Mouse (Mus musculus) neural tube, embryonic 13.5 days (tissue): ENCODE data around the gene Opn3. TPM values are rescaled to one million over a fixed set of nuclear protein-coding genes. Genes with fewer than 3 reads are reported as not detected.

Experiments used
- ATAC-seq: fragments of 200-750 bp; cut with Nextera tagmentation; 2 replicates; pipeline ENCODE4 v1.8.0; 2017; ENCODE audit warnings: low read depth, mild to moderate bottlenecking, moderate TSS enrichment, moderate library complexity
- H3K27ac ChIP-seq: fragments of 300-500 bp; sonication (generic); replicated peaks from 2 replicates; pipeline ENCODE4 v1.5.1; 2015; ENCODE audit warnings: moderate library complexity, mild to moderate bottlenecking, inconsistent platforms
- H3K27me3 ChIP-seq: fragments of 300-500 bp; sonication (generic); 2 replicates; pipeline ENCODE4 v1.6.1; 2015; ENCODE audit warnings: mild to moderate bottlenecking, inconsistent platforms
- H3K36me3 ChIP-seq: fragments of 300-500 bp; sonication (generic); 2 replicates; pipeline ENCODE4 v1.6.1; 2015; ENCODE audit warnings: mild to moderate bottlenecking, inconsistent platforms
- H3K4me1 ChIP-seq: fragments of 300-500 bp; sonication (generic); replicated peaks from 2 replicates; pipeline ENCODE4 v1.6.1; 2015; ENCODE audit warnings: inconsistent platforms
- H3K4me2 ChIP-seq: fragments of 300-500 bp; sonication (generic); 2 replicates; pipeline ENCODE4 v1.6.1; 2015; ENCODE audit warnings: inconsistent platforms, mild to moderate bottlenecking, moderate library complexity
- H3K4me3 ChIP-seq: fragments of 300-500 bp; sonication (generic); 2 replicates; pipeline ENCODE4 v1.5.1; 2015; ENCODE audit warnings: mild to moderate bottlenecking, inconsistent platforms
- H3K9ac ChIP-seq: fragments of 300-500 bp; sonication (generic); 2 replicates; pipeline ENCODE4 v1.6.1; 2015; ENCODE audit warnings: moderate library complexity, mild to moderate bottlenecking, inconsistent platforms
- H3K9me3 ChIP-seq: fragments of 300-500 bp; sonication (generic); 2 replicates; pipeline ENCODE4 v1.6.1; 2016; ENCODE audit warnings: inconsistent platforms
- WGBS: fragments of 180-500 bp; shearing (Covaris S2); methylation state at CpG from one replicate; pipeline ENCODE4 v1.1.7; 2015; 5-methylcytosine and 5-hydroxymethylcytosine counted together
- polyA plus RNA-seq: library from polyadenylated mRNA; unstranded; fragments of >200 nt; fragmentation: Nextera tagmentation; extraction: Ambion mirVana; gene quantifications from 2 replicates; pipeline ENCODE4 v1.2.1, GENCODE M21; 2015

Opn3 gene
- polyA plus RNA-seq, 1 experiment from 2014 or later, result 6.3 TPM

- under 1% methylated on average over 22 of the region's 22 CpGs for WGBS
- no peak for ATAC-seq
- no peaks in the 10 kb centered on the region for H3K27me3 ChIP-seq
- peaks cover 32% of the 10 kb centered on the region for H3K4me1 ChIP-seq
- H3K9ac ChIP-seq, result peak overlapping the region; percentile 85
- peaks cover 10% of the 10 kb centered on the region for H3K36me3 ChIP-seq
- H3K4me2 ChIP-seq, result peak overlapping the region; percentile 88
- H3K9me3 ChIP-seq, result no peaks in the 10 kb centered on the region
- H3K4me3 ChIP-seq, result peak overlapping the region; percentile 77
- peak overlapping the region; percentile 88 for H3K27ac ChIP-seq
Measured at GRCm38 (mm10) chr1:175691686-175692245, 810 bp downstream of the Opn3 start.

GRCm38 (mm10) chr1:175680995-175681394 lies 11.6 kb downstream of the Opn3 start:
- no peaks in the 10 kb centered on the region for H3K27me3 ChIP-seq
- no peak overlapping the region for H3K4me3 ChIP-seq
- H3K9ac ChIP-seq, result no peak overlapping the region
- 84% methylated on average over 6 of the region's 6 CpGs for WGBS
- H3K4me2 ChIP-seq, result no peak overlapping the region
- H3K36me3 ChIP-seq, result peaks cover 4% of the 10 kb centered on the region
- no peaks in the 10 kb centered on the region for H3K9me3 ChIP-seq
- no peaks in the 10 kb centered on the region for H3K4me1 ChIP-seq
- no peak for ATAC-seq
- H3K27ac ChIP-seq, result no peak overlapping the region

- ATAC-seq, result no peak
- Histone ChIP-seq H3K27me3 (no peaks in the 10 kb centered on the region), H3K9me3 (no peaks in the 10 kb centered on the region), H3K4me1 (no peaks in the 10 kb centered on the region), H3K9ac (no peak overlapping the region), H3K27ac (no peak overlapping the region), H3K4me2 (no peak overlapping the region), H3K4me3 (no peak overlapping the region), H3K36me3 (no peaks in the 10 kb centered on the region)
- WGBS, result 84% methylated on average over 6 of the region's 6 CpGs
Measured at GRCm38 (mm10) chr1:175677459-175677858, 15.1 kb downstream of the Opn3 start.

GRCm38 (mm10) chr1:175675116-175675515 lies 17.5 kb downstream of the Opn3 start:
- Histone ChIP-seq H3K9ac (no peak overlapping the region), H3K4me2 (no peak overlapping the region), H3K4me1 (no peaks in the 10 kb centered on the region), H3K27ac (no peak overlapping the region), H3K9me3 (no peaks in the 10 kb centered on the region), H3K4me3 (no peak overlapping the region), H3K36me3 (no peaks in the 10 kb centered on the region), H3K27me3 (no peaks in the 10 kb centered on the region)
- 87% methylated on average over 6 of the region's 6 CpGs for WGBS
- no peak for ATAC-seq

- Histone ChIP-seq H3K9ac (no peak overlapping the region), H3K4me1 (no peaks in the 10 kb centered on the region), H3K27ac (no peak overlapping the region), H3K36me3 (no peaks in the 10 kb centered on the region), H3K4me2 (no peak overlapping the region), H3K9me3 (no peaks in the 10 kb centered on the region), H3K27me3 (no peaks in the 10 kb centered on the region), H3K4me3 (no peak overlapping the region)
- WGBS, result 83% methylated on average over 7 of the region's 7 CpGs
- ATAC-seq, result no peak
Measured at GRCm38 (mm10) chr1:175673563-175674325, 18.8 kb downstream of the Opn3 start.

GRCm38 (mm10) chr1:175671626-175672025 lies 20.9 kb downstream of the Opn3 start:
- H3K4me1 ChIP-seq, result no peaks in the 10 kb centered on the region
- H3K9me3 ChIP-seq, result no peaks in the 10 kb centered on the region
- no peaks in the 10 kb centered on the region for H3K36me3 ChIP-seq
- ATAC-seq, result no peak
- H3K27me3 ChIP-seq, result no peaks in the 10 kb centered on the region
- 53% methylated on average over 1 of the region's 1 CpGs for WGBS
- H3K4me2 ChIP-seq, result no peak overlapping the region
- H3K27ac ChIP-seq, result no peak overlapping the region
- H3K9ac ChIP-seq, result no peak overlapping the region
- no peak overlapping the region for H3K4me3 ChIP-seq

- ATAC-seq, result no peak
Measured at GRCm38 (mm10) chr1:175670042-175670441, 22.5 kb downstream of the Opn3 start.

GRCm38 (mm10) chr1:175669456-175669855 lies 23.1 kb downstream of the Opn3 start:
- Histone ChIP-seq H3K9me3 (no peaks in the 10 kb centered on the region), H3K27ac (no peak overlapping the region), H3K4me1 (no peaks in the 10 kb centered on the region), H3K4me3 (no peak overlapping the region), H3K27me3 (no peaks in the 10 kb centered on the region), H3K4me2 (no peak overlapping the region), H3K36me3 (no peaks in the 10 kb centered on the region), H3K9ac (no peak overlapping the region)
- WGBS, result 81% methylated on average over 3 of the region's 3 CpGs
- no peak for ATAC-seq

More at GRCm38 (mm10) chr1:175670042-175670441, 22.5 kb downstream of the Opn3 start:
- WGBS, result 65% methylated on average over 7 of the region's 7 CpGs
- Histone ChIP-seq H3K4me3 (no peak overlapping the region), H3K4me1 (no peaks in the 10 kb centered on the region), H3K36me3 (no peaks in the 10 kb centered on the region), H3K9me3 (no peaks in the 10 kb centered on the region), H3K4me2 (no peak overlapping the region), H3K27ac (no peak overlapping the region), H3K27me3 (no peaks in the 10 kb centered on the region), H3K9ac (no peak overlapping the region)

GRCm38 (mm10) chr1:175668666-175669405 lies 23.7 kb downstream of the Opn3 start:
- peak; percentile 67 for ATAC-seq
- H3K9ac ChIP-seq, result no peak overlapping the region
- H3K27me3 ChIP-seq, result no peaks in the 10 kb centered on the region
- H3K4me1 ChIP-seq, result no peaks in the 10 kb centered on the region
- no peaks in the 10 kb centered on the region for H3K36me3 ChIP-seq
- WGBS, result 81% methylated on average over 5 of the region's 5 CpGs
- no peak overlapping the region for H3K27ac ChIP-seq
- H3K9me3 ChIP-seq, result no peaks in the 10 kb centered on the region
- H3K4me2 ChIP-seq, result no peak overlapping the region
- H3K4me3 ChIP-seq, result no peak overlapping the region

GRCm38 (mm10) chr1:175659900-175660299 lies 32.7 kb downstream of the Opn3 start:
- Histone ChIP-seq H3K27me3 (no peaks in the 10 kb centered on the region), H3K9me3 (no peaks in the 10 kb centered on the region), H3K9ac (no peak overlapping the region), H3K4me2 (no peak overlapping the region), H3K4me3 (no peak overlapping the region), H3K4me1 (no peaks in the 10 kb centered on the region), H3K27ac (no peak overlapping the region), H3K36me3 (no peaks in the 10 kb centered on the region)
- ATAC-seq, result no peak
- 97% methylated on average over 4 of the region's 4 CpGs for WGBS

GRCm38 (mm10) chr1:175648615-175649014 lies 44.0 kb downstream of the Opn3 start:
- no peaks in the 10 kb centered on the region for H3K36me3 ChIP-seq
- no peaks in the 10 kb centered on the region for H3K4me1 ChIP-seq
- H3K9me3 ChIP-seq, result no peaks in the 10 kb centered on the region
- no peak overlapping the region for H3K4me3 ChIP-seq
- ATAC-seq, result no peak
- 95% methylated on average over 4 of the region's 4 CpGs for WGBS
- H3K9ac ChIP-seq, result no peak overlapping the region
- H3K4me2 ChIP-seq, result no peak overlapping the region
- no peak overlapping the region for H3K27ac ChIP-seq
- H3K27me3 ChIP-seq, result no peaks in the 10 kb centered on the region

- H3K9ac ChIP-seq, result no peak overlapping the region
- H3K4me3 ChIP-seq, result no peak overlapping the region
- H3K9me3 ChIP-seq, result no peaks in the 10 kb centered on the region
- H3K27me3 ChIP-seq, result no peaks in the 10 kb centered on the region
- WGBS, result 81% methylated on average over 9 of the region's 9 CpGs
- H3K4me2 ChIP-seq, result no peak overlapping the region
- no peak overlapping the region for H3K27ac ChIP-seq
- H3K36me3 ChIP-seq, result no peaks in the 10 kb centered on the region
- ATAC-seq, result no peak
- no peaks in the 10 kb centered on the region for H3K4me1 ChIP-seq
Measured at GRCm38 (mm10) chr1:175646952-175647351, 45.6 kb downstream of the Opn3 start.
